Mouse (Mus musculus): ENCODE data around the gene Rpl10.

- no peak for TF ChIP-seq POLR2A (IDR thresholded peaks at IDR 0.05; ENCODE audit: insufficient read depth, low read depth, low read length)
- no peak for TF ChIP-seq CTCF (IDR thresholded peaks at IDR 0.05)
These were observed 37.4 kb upstream of the Rpl10 start for GRCm38 (mm10) chrX:74233196-74233595.

Data from heart, adult 2 months (tissue).